Mouse (Mus musculus) CH12.LX (cell line): ENCODE results near the gene A030005K14Rik. TPM values are rescaled to one million over a fixed set of nuclear protein-coding genes. Genes with fewer than 3 reads are reported as not detected.

Experiments used
- DNase-seq: peaks from one replicate; pipeline ENCODE4 v3.0.0-alpha.2; 2013; ENCODE audit errors: extremely low read depth
- H3K27ac ChIP-seq: 2 replicates; pipeline ENCODE4 v1.5.1; 2012; ENCODE audit warnings: low read depth, mild to moderate bottlenecking, control low read depth, moderate library complexity; ENCODE audit not compliant: insufficient read depth
- H3K27me3 ChIP-seq: replicated peaks from 2 replicates; pipeline ENCODE3; 2012; ENCODE audit warnings: inconsistent platforms
- H3K36me3 ChIP-seq, 2 experiments: replicated peaks in 1 of 2; 2 replicates each; pipeline versions ENCODE3 to v1.6.1; 2012; ENCODE audit warnings: inconsistent platforms in 1 of 2, low read length in 1 of 2, mild to moderate bottlenecking in 1 of 2, mixed read lengths in 1 of 2, moderate library complexity in 1 of 2; ENCODE audit not compliant: control insufficient read depth in 1 of 2, insufficient read depth in 1 of 2
- H3K4me1 ChIP-seq, 2 experiments: 2 replicates each; pipeline ENCODE4 v1.6.1; 2012; ENCODE audit warnings: inconsistent platforms in 1 of 2, moderate library complexity in 1 of 2; ENCODE audit not compliant: insufficient read depth in 2 of 2, control insufficient read depth in 1 of 2
- H3K4me2 ChIP-seq: 2 replicates; pipeline ENCODE4 v1.6.1; 2012; ENCODE audit warnings: low read depth, mild to moderate bottlenecking, control low read depth; ENCODE audit not compliant: poor library complexity, insufficient read depth, severe bottlenecking
- H3K4me3 ChIP-seq, 3 experiments: fragments of 150-350 bp in 1 of 3; sonication (generic) in 1 of 3; replicated peaks in 1 of 3; 2 replicates each; pipeline versions ENCODE3 to v1.5.1; 2011 to 2012; ENCODE audit warnings: low read depth in 2 of 3, low read length in 2 of 3, mild to moderate bottlenecking in 2 of 3, moderate library complexity in 2 of 3, control low read depth in 1 of 3, improper control_type of control experiment in 1 of 3, inconsistent platforms in 1 of 3, mixed read lengths in 1 of 3; ENCODE audit not compliant: poor library complexity in 1 of 3
- H3K79me2 ChIP-seq: replicated peaks from 2 replicates; pipeline ENCODE4 v1.6.1; 2012; ENCODE audit warnings: mild to moderate bottlenecking, moderate library complexity; ENCODE audit not compliant: control insufficient read depth, poor library complexity, insufficient read depth, severe bottlenecking; ENCODE audit errors: extremely low read depth
- H3K9ac ChIP-seq: 2 replicates; pipeline ENCODE4 v1.6.1; 2012; ENCODE audit warnings: low read depth, mild to moderate bottlenecking, control low read depth, moderate library complexity; ENCODE audit not compliant: insufficient read depth
- H3K9me3 ChIP-seq: replicated peaks from 2 replicates; pipeline ENCODE3; 2012; ENCODE audit warnings: low read length, inconsistent platforms, mixed read lengths
- BHLHE40 ChIP-seq: IDR thresholded peaks from 2 replicates; pipeline ENCODE4 v1.6.1; 2011; ENCODE audit warnings: mild to moderate bottlenecking, low read depth, low read length, improper control_type of control experiment
- CHD1 ChIP-seq: IDR thresholded peaks from 2 replicates; pipeline ENCODE4 v1.6.1; 2012; ENCODE audit warnings: low read depth, low read length, improper control_type of control experiment, inconsistent platforms
- CHD2 ChIP-seq: IDR thresholded peaks from 2 replicates; pipeline ENCODE4 v1.6.1; 2011; ENCODE audit warnings: low read length, improper control_type of control experiment
- CTCF ChIP-seq, 2 experiments: IDR thresholded peaks in 1 of 2; conservative IDR thresholded peaks in 1 of 2; 2 replicates each; pipeline ENCODE4 v1.5.1; 2011 to 2012; ENCODE audit warnings: low read depth in 2 of 2, low read length in 2 of 2, improper control_type of control experiment in 1 of 2, inconsistent platforms in 1 of 2, mild to moderate bottlenecking in 1 of 2, moderate library complexity in 1 of 2
- EP300 ChIP-seq: IDR thresholded peaks from 2 replicates; pipeline ENCODE4 v1.6.1; 2011; ENCODE audit warnings: low read length, improper control_type of control experiment
- ETS1 ChIP-seq: conservative IDR thresholded peaks from 2 replicates; pipeline ENCODE4 v1.6.1; 2012; ENCODE audit warnings: low read depth, mild to moderate bottlenecking, inconsistent platforms, low read length, improper control_type of control experiment, moderate library complexity
- IRF4 ChIP-seq: IDR thresholded peaks from 2 replicates; pipeline ENCODE4 v1.6.1; 2014; ENCODE audit warnings: low read depth, mild to moderate bottlenecking, inconsistent platforms, low read length, improper control_type of control experiment
- JUND ChIP-seq: conservative IDR thresholded peaks from 2 replicates; pipeline ENCODE4 v1.6.1; 2011; ENCODE audit warnings: low read depth, low read length, improper control_type of control experiment
- KAT2A ChIP-seq: IDR thresholded peaks from 2 replicates; pipeline ENCODE4 v1.6.1; 2012; ENCODE audit warnings: low read length, improper control_type of control experiment, inconsistent platforms; ENCODE audit not compliant: insufficient replicate concordance
- MAFK ChIP-seq: IDR thresholded peaks from 2 replicates; pipeline ENCODE4 v1.6.1; 2011; ENCODE audit warnings: low read length, improper control_type of control experiment; ENCODE audit not compliant: insufficient replicate concordance
- MAX ChIP-seq: IDR thresholded peaks from 2 replicates; pipeline ENCODE4 v1.6.1; 2011; ENCODE audit warnings: low read length, improper control_type of control experiment
- MEF2A ChIP-seq: IDR thresholded peaks from 2 replicates; pipeline ENCODE4 v1.6.1; 2014; ENCODE audit warnings: low read depth, mild to moderate bottlenecking, inconsistent platforms, low read length, improper control_type of control experiment, borderline replicate concordance
- MXI1 ChIP-seq: IDR thresholded peaks from 2 replicates; pipeline ENCODE4 v1.6.1; 2011; ENCODE audit warnings: mild to moderate bottlenecking, low read depth, low read length, improper control_type of control experiment
- MYC ChIP-seq: IDR thresholded peaks from 2 replicates; pipeline ENCODE4 v1.6.1; 2011; ENCODE audit warnings: low read depth, mild to moderate bottlenecking, improper control_type of control experiment, low read length
- NRF1 ChIP-seq: IDR thresholded peaks from 2 replicates; pipeline ENCODE4 v1.6.1; 2014; ENCODE audit warnings: low read depth, mild to moderate bottlenecking, inconsistent platforms, low read length, improper control_type of control experiment, moderate library complexity
- POLR2A ChIP-seq: IDR thresholded peaks from 2 replicates; pipeline ENCODE4 v1.6.1; 2011; ENCODE audit warnings: low read depth, mild to moderate bottlenecking, improper control_type of control experiment, low read length
- SIN3A ChIP-seq: IDR thresholded peaks from 2 replicates; pipeline ENCODE4 v1.6.1; 2012; ENCODE audit warnings: low read length, improper control_type of control experiment, inconsistent platforms
- TBP ChIP-seq: conservative IDR thresholded peaks from 2 replicates; pipeline ENCODE4 v1.6.1; 2011; ENCODE audit warnings: low read depth, low read length, improper control_type of control experiment
- UBTF ChIP-seq: IDR thresholded peaks from 2 replicates; pipeline ENCODE4 v1.6.1; 2012; ENCODE audit warnings: low read depth, mild to moderate bottlenecking, inconsistent platforms, low read length, improper control_type of control experiment, moderate library complexity
- USF1 ChIP-seq: IDR thresholded peaks from 2 replicates; pipeline ENCODE4 v1.6.1; 2014; ENCODE audit warnings: low read depth, mild to moderate bottlenecking, inconsistent platforms, low read length, improper control_type of control experiment
- ZC3H11A ChIP-seq: IDR thresholded peaks from 2 replicates; pipeline ENCODE4 v1.6.1; 2012; ENCODE audit warnings: low read depth, mild to moderate bottlenecking, inconsistent platforms, low read length, improper control_type of control experiment
- ZKSCAN1 ChIP-seq: IDR thresholded peaks from 2 replicates; pipeline ENCODE4 v1.6.1; 2012; ENCODE audit warnings: low read depth, inconsistent platforms, low read length, improper control_type of control experiment, borderline replicate concordance
- ZMIZ1 ChIP-seq: IDR thresholded peaks from 2 replicates; pipeline ENCODE4 v1.6.1; 2012; ENCODE audit warnings: low read depth, mild to moderate bottlenecking, inconsistent platforms, low read length, improper control_type of control experiment
- ZNF384 ChIP-seq: IDR thresholded peaks from 2 replicates; pipeline ENCODE4 v1.6.1; 2012; ENCODE audit warnings: low read depth, low read length, improper control_type of control experiment, inconsistent platforms
- dilution Hi-C: fragments of 300-500 bp; cut with MboI; formaldehyde crosslinking; loops from 2 replicates; pipeline ENCODE4 v1.14.3; 2020; ENCODE audit warnings: low sequenced_read_pairs; ENCODE audit not compliant: extremely low pct_unique_long_range_greater_than_20kb, extremely low pct_ligation_motif_present
- in situ Hi-C: fragments of 300-500 bp; cut with MboI; formaldehyde crosslinking; loops from 3 replicates; pipeline ENCODE4 v1.14.3; 2019; ENCODE audit warnings: low sequenced_read_pairs, low pct_ligation_motif_present, low pct_unique_long_range_greater_than_20kb, mixed read lengths
- polyA plus RNA-seq: library from polyadenylated mRNA; unstranded; fragments of >175 nt; gene quantifications from 2 replicates; pipeline ENCODE4 v1.2.1, GENCODE M21; 2012; ENCODE audit warnings: low read depth; ENCODE audit not compliant: insufficient read length
- total RNA-seq, 2 experiments: library from RNA; depleted of rRNA; stranded (reverse); fragments of 300-350 nt in 1 of 2; fragments of >200 nt in 1 of 2; gene quantifications; 2 replicates each; pipeline ENCODE4 v1.2.3; 2012 to 2014

The A030005K14Rik gene
- total and polyA plus RNA-seq, 3 experiments, result not detected

DNA sequence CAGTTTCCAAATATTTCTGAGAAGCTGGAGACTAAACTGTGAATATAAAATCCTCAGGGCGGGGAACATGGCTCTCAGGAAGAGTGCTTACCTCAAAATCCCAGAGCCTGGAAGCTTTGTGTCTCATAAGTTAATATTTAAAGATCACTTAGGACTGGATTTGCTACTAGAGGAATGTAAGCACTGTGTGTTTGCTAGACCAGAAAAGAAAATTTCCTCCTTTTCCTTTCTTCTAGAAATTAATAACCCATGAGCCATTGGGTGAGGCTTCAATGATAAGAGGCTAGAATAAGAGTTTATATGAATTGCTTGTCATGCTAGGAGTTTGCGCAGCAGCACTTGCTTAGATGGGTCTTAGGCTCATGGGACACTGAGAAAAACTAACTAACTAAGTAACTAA lies 25.6 kb upstream of the A030005K14Rik start:
- in situ Hi-C loops (no loop called here), dilution Hi-C loops (no loop called here)
- TF ChIP-seq MYC, result no peak
- TF ChIP-seq ZNF384, result no peak
- no peak for TF ChIP-seq ZKSCAN1
- no peak for TF ChIP-seq CHD2
- TF ChIP-seq POLR2A, result no peak
- no peak for TF ChIP-seq CTCF (conservative IDR thresholded peaks at IDR 0.05 in 1 of 2, IDR thresholded peaks at IDR 0.05 in 1 of 2; ENCODE audit: low read depth in 2 of 2, low read length in 2 of 2)
- no peak for TF ChIP-seq KAT2A
- TF ChIP-seq TBP, result no peak
- TF ChIP-seq MXI1, result no peak
- no peak for TF ChIP-seq MAX
- TF ChIP-seq EP300, result no peak
- TF ChIP-seq MAFK, result no peak
- no peak for TF ChIP-seq UBTF
- TF ChIP-seq CHD1, result no peak
- no peak for TF ChIP-seq NRF1
- TF ChIP-seq IRF4, result no peak
- TF ChIP-seq ZC3H11A, result no peak
- no peak for TF ChIP-seq MEF2A
- no peak for TF ChIP-seq JUND
- Histone ChIP-seq H3K9ac (no peak overlapping the region), H3K27me3 (no peaks in the 10 kb centered on the region), H3K36me3 (no peaks in the 10 kb centered on the region), H3K4me2 (no peak overlapping the region), H3K4me3 (no peak overlapping the region), H3K79me2 (no peaks in the 10 kb centered on the region), H3K27ac (no peak overlapping the region), H3K9me3 (no peaks in the 10 kb centered on the region), H3K4me1 (no peaks in the 10 kb centered on the region)
- no peak for DNase-seq

GRCm38 (mm10) chr1:83077016-83077415 lies 17.8 kb upstream of the A030005K14Rik start:
- H3K79me2 ChIP-seq, result no peaks in the 10 kb centered on the region
- DNase-seq, result peak; percentile 17
- no peak overlapping the region for H3K4me3 ChIP-seq
- dilution Hi-C loops (no loop called here), in situ Hi-C loops (no loop called here)
- H3K9me3 ChIP-seq, result no peaks in the 10 kb centered on the region
- peak overlapping the region; percentile 42 for H3K4me2 ChIP-seq
- H3K36me3 ChIP-seq, result no peaks in the 10 kb centered on the region
- 0 out of 2 replicates have a peak overlapping the region, but pooled peaks have one; percentile 2 for H3K9ac ChIP-seq
- H3K4me1 ChIP-seq, result peaks cover 0 to 4% of the 10 kb centered on the region in 2 experiments; a peak in 1 of 4 replicates
- no peaks in the 10 kb centered on the region for H3K27me3 ChIP-seq
- H3K27ac ChIP-seq, result no peak overlapping the region
- TF ChIP-seq IRF4 (peak; percentile 47), SIN3A (0 out of 2 replicates have a peak, but pooled peaks have one; percentile 35), MXI1 (0 out of 2 replicates have a peak, but pooled peaks have one; percentile 19), ZMIZ1 (no peak), USF1 (no peak), BHLHE40 (peak; percentile 91), ETS1 (peak; percentile 70), EP300 (peak; percentile 9; the same call in 1 of the 2 replicates)
